Mouse (Mus musculus): ENCODE data around the gene Arhgap42.

Gene Arhgap42

GRCm38 (mm10) chr9:8964512-8965133, 274.3 kb downstream of the Arhgap42 start:
- Histone ChIP-seq H3K36me3 (ENCODE audit: control insufficient read depth, insufficient read depth, low read length, poor library complexity, severe bottlenecking) (no peaks in the 10 kb centered on the region), H3K27me3 (ENCODE audit: control insufficient read depth, insufficient read depth, low read length, poor library complexity, severe bottlenecking) (no peaks in the 10 kb centered on the region)
- DNase-seq (ENCODE audit: low read depth, low spot score) = peak; percentile 28

GRCm38 (mm10) chr9:8953306-8953705, 285.6 kb downstream of the Arhgap42 start:
- no peak for DNase-seq (ENCODE audit: low read depth, low spot score)
- H3K27me3 ChIP-seq (ENCODE audit: control insufficient read depth, insufficient read depth, low read length, poor library complexity, severe bottlenecking) = no peaks in the 10 kb centered on the region
- H3K36me3 ChIP-seq (ENCODE audit: control insufficient read depth, insufficient read depth, low read length, poor library complexity, severe bottlenecking) = no peaks in the 10 kb centered on the region
